Mouse (Mus musculus) spleen, adult 18-20 months (tissue): ENCODE data around the gene Amigo3.

Source experiments
- DNase-seq, 2 experiments: peaks; one replicate each; pipeline ENCODE4 v3.0.0; 2022; ENCODE audit warnings: mixed read lengths in 2 of 2

The Amigo3 gene

DNA sequence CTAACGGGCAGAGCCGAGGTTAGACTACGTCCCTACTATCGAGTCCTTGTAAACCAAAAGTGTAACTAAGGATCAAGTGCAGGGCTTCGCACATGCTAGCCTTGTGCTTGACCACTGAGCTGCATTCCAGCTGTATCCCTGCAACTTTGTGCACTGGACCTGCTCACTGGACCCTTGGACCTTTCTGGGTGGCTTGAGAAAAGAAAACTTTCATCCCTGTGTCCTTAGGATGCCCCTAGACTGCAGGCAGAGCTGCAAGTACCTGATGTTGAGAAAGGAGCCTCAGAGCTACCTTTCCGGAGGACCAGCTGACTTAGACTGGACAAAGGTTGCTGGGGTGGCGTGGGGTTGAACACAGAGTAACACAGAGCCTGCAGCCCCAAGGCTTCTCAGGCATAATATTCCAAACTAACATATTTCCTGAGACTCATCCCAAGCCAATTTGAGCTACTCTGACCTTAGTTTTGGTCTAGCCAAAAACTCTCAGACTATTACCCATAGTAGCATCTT is 37.7 kb downstream of the Amigo3 start:
- DNase-seq = no peak

DNA sequence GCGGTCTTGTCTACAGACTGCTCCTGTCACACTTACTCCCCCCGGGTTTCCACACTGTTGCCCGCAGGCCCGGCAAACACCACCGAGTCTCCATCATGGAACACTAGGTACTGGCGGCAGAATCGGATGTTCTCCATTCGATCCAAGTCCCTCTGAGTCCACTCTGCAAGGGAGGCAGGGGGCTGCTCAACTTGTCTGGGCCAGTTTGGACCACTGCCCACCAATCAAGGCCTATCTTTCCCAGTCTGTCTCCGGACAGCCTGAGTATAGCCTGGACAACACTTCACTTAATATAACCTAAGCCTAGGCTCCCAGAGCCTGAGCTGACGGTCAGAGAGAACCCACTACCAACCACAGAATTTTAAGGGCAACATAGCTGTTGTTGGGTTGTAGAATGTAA is 40.6 kb downstream of the Amigo3 start:
- no peak for DNase-seq

DNA sequence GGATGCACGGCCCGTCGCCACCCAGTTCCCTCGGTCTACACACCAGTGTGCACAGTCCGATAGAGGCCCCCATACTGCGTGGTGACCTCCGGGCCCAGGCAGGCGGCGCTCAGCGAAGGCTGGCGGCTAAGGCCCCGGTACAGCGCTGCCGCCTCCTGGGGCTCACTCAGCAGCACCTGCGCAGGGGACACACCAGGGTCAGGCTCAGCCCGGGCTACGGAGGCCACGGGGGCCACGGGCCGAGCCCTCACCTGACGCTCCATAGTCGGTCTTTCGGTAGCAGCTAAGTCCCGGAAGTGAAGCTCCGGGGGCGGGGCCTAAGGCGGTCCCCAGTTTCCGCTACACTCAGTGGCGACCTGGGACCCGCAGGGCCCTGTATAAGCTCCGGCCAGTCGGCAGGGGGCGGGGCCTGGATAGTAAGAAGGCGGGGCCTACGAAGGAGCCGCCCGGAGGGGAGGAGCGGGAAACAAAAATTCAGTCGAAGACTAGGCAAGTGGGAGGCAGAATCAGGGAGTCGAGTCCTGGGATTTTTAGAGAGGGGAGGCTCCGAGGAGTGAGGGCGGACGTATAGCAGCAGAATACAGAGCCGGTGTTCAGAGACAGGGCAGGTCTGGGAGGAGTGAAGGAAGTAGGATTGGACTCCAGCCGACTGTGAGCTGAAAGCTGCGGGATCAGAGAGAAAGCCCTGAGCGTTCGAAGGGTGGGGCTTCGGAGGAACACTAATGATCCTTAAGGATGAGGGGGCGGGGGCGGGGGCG is 41.4 kb downstream of the Amigo3 start, which contains the start of gene Apeh:
Gene Apeh (minus strand): TSS at position 423 of the 758 bp plus-strand sequence.
- DNase-seq = peak; percentile 96 to 98

DNA sequence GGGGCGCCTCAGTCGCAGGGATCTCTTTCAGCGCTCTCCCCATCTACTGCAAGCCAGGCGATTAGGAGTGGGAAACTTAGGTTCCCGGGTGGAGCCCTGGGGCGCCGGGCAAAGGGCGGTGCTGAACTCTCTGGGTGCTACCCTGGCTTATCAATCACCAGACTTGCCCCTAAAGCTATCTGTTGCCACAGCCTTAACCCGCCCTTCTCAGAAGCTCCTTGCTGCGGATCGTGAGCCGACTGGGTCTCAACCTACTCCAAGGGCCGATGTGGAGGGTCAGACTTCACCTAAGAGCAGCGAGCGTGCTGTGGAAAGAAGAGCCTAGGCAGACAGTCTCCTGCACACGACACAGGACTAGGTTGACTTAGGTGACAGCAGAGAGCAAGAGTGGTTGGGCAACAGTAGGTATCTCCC is 42.0 kb downstream of the Amigo3 start:
- DNase-seq = peak in 1 of 2 experiments; percentile 31

DNA sequence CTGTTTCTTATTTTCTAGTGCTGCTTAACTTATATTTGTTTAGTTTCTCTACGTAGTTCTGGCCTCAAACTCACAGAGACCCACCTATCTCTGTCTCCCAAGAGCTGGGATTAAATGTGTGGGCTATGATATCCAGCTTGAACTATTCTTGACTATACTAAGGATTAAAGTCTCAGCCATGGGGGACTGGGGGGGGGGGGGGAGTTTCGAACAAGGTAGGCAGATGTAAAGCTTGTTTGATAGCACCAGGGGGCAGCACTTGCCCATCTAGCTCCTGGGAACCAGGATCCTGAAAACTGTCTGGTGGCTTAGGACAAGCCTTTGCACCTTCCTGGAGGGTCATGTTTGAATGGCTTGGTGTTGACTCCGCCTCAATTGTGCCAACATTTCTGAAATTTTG is 42.6 kb downstream of the Amigo3 start:
- DNase-seq = peak in 1 of 2 experiments; percentile 54

DNA sequence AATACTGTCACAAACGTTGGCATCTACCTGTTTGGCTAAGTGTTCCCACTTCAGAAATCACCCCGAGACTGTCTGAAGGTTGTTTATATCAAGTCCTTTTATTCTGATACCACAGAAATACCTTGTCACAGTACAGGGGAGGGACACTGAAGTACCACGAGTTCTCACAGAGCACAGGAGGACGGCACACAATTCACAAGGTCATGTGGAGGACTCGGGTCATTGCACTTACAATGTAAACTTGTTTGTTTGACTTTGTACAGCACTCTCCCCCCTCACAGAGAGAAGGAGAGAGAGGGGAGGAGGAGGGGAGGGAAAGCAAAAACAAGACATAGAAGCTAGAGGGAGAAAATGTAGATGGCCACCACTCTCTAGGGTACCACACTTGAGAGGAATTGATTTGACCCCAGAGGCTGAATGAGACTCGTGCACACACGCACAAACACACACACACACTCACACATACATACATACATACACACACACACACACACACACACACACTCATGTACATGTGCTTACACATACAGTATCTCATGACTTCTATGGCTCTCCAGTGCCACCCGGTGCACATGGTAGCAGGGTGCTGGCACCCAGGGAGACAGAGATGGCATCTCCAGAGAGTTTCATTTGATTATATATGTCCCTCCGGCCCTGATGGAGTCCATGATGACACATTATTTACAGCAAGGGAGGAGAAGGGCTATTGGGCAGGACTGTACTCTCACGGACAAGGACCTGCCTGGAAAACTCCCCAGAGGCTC is 43.2 kb downstream of the Amigo3 start:
- DNase-seq = no peak

DNA sequence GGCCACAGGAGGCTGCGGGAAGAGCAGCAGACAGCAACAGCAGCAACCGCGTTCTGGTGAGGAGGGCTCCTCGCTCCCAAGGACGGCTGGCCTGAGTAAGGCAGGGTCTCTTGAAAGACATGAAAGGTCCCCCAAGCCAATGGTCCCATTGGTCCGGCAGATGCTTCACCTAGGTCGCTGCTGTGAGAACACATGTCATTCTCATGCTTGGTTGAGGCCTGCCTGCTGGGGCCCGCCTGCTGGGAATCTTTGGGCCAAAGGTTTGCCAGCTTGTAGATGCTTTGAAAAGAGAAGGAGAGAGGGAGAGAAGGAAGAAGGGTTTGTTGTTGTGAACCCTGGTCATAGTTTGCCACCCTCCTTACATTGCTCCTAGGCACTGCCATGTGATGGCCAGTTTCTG is 46.7 kb downstream of the Amigo3 start:
- no peak for DNase-seq

DNA sequence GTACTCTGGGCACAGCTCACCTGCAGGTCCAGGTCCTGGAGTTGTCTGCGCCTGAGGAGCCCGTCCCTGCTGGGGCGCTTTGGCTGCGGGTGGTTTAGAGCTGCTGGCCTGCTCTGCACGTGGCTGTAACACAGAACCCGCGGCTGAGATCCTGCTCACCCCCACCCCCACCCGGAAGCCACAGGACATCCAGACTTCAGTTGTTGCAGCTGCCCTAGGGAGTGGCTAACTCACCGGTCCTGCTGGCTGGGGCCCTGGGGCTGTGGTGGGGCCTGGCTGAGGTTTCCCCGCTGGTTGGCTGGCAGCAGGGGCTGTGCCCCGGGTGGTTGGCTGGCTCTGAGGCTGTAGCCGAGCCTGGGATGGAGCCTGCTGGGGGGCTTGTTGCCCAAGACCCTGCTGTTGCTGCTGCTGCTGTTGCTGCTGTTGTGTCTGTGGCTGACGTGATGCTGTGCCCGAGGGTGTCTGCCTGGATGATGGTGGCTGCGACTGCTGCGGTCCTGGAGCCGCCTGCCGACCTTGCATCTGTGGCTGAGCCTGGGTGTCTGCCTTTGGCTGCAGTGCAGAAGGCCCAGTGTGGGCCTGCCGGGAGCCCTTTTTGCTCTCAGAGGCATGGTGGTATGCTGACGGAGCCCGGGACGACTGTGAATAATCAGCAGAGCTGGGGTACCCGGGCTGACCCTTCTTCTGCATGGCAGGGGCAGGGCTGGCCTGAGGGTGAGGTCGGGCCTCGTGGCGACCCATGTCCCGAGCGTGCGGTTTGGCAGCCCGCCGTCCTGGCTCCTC is 52.0 kb downstream of the Amigo3 start:
- DNase-seq = no peak
